Mouse (Mus musculus): ENCODE results near the gene Dcun1d3.

DNA sequence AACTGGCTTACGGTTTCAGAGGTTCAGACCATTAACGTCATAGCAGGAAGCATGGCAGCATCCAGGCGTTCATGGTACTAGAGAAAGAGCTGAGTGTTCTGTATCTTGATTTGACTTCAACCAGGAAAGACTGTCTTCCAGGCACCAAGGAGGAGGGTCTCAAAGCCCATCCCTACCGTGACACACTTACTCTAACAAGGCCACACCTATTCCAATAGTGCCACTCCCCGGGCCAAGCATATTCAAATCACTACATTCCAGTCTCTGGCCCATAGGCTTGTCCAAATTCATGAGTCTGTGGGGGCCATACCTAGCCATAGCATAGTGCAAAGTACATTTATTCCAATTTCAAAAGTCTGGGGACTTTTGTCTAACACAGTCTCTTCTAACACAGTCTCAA lies 88.7 kb downstream of the Dcun1d3 start:
- TF ChIP-seq CTCF (IDR thresholded peaks at IDR 0.05; ENCODE audit: extremely low read depth, insufficient read depth, low read length) (no peak), POLR2A (IDR thresholded peaks at IDR 0.05; ENCODE audit: extremely low read depth, insufficient read depth, low read length) (no peak)

All from cortical plate, adult 2 months (tissue).